Mouse (Mus musculus) spleen, postnatal 14 days (tissue): Measurements from ENCODE around the gene Usp7.

Source experiments
- DNase-seq, 2 experiments: peaks; one replicate each; pipeline ENCODE4 v3.0.0; 2021 to 2022; ENCODE audit warnings: low spot score in 2 of 2

The Usp7 gene

DNA sequence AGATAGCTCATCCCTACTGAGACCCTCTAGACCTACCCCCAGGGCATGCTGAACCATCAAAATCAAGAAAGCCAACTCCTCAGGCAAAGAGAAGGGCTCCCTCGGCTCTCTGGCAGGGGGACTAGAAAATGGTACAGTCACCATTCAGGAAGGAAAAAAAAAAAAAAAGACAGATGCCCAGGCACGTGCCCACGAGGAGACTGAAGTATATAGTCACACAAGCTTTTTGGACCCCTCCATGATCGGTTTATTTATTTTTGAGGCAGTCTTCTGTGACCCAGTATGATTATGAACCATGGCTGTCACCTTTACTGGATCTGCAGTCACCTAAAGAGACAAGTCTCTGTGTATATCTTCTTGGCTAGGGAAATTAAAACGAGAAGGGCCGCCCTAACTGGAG, 118.8 kb downstream of the Usp7 start:
- no peak for DNase-seq

DNA sequence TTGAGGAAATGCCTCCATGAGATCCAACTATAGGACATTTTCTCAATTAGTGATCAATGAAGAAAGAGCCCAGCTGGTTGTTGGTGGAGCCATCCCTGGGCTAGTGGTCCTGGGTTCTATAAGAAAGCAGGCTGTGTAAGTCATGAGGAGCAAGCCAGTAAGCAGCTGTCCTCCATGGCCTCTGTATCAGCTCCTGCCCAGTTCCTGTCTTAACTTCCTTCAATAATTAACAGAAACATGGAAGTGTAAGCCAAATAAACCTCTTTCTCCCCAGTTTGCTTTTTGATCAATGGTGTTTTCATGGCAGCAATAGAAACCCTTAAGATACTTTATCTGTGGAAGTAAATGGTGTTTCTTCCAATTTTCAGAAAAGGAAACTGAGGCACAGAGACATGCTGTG, 119.3 kb downstream of the Usp7 start:
- no peak for DNase-seq

DNA sequence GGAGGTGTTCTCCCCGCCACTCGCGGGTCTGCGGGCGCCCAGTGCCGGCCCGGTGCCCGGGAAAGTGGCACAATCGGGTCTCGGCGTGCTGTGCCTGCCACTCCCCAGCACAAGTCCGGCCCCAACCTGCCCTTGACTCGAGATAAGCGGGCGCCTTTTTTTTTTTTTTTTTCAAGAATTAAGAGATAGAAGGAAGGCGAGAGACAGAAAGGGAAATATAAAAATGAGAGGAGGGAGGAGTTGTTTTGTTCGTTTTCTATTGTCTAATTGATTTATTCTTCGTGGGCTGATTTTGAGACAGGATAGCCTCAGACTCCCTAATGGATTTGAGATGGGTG, 119.8 kb downstream of the Usp7 start:
- no peak for DNase-seq

DNA sequence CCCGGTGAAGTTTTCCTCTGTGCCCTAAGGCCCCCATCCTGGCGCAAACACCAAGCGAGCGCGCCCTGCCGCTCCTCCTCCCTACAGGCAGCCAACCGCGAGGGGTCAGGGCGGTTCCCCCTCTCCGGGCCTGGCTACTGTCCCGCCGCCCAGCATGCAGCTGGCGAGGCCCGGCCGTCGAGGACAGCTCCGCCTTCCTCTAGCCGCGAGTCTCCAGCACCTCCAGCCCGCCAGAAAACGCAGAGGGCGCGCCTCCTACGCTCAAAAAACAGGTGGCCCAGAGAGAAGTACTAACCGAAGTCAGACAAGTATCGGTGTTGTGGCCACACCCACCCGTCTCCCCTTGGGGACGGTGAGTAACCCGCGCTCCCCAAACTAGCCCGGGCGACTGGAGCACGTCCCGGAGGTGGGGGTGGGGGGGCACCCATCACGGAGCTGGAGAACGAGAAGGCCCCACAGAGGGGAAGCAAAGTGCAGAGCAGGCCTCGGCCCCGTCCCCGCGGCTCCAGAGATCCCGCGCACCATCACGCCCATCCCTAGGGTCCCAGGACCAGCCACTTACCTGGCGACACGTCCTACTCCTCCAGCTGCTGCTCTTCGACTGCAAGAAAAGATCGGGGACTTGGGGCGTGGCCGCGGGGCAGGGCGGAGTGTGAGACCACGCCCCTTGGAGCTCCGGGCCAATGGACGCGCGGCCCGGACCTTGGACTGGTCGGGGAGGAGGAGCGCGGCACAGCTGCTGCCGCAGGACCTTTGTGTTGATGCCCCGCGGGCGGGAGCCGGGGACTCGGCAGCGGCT, 120.4 kb downstream of the Usp7 start, which contains the start of gene Carhsp1:
TSS of gene Carhsp1 (minus strand) at position 605 of the 799 bp plus-strand sequence.
- DNase-seq: peak; percentile 95 to 96

DNA sequence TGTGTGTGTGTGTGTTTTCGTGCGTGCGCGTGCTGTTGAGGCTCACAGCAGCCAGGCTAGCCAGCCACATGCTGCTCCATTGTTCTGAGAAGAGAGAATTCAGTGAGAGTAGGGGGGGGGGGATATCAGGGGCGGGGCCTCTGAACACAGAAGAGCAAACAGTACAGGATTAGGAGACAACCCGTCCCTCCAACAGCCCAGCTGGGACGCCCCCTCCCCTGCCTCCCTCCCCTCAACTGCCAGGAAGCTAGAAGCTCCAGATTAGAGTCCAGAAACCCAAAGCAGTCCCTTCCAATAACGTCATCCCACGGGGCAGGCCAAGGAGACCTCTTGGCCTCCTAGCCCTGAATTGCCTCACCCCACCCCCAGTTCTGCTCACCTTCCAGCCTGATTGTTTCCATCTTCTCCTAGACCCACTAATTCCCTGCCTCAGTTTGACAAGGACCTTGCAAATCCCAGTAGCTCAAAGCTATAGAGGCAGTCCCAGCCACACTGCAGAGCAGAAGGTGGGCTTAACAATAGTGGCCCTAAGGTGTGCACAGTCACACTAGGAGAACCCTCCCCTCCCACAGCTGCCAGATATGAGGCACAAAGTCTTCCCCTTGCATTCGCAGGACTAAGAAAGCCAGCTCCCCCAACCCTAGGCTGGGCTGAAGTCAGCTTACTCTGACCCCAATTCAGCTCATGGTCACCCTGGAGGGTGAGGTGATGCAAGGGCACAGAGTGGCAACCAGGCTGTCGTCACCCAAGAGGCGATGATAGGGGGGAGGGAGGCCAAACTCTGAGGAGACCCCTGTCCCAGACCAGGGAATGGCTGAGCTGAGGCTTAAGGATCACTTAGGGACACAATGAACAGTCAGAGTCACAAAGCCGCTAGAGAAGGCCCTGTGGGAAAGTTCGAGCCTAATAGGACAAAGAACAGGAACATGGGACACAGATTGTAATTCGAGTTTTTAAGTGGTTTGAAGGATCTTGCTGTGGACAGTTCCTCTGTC, 121.8 kb downstream of the Usp7 start:
- DNase-seq: no peak

DNA sequence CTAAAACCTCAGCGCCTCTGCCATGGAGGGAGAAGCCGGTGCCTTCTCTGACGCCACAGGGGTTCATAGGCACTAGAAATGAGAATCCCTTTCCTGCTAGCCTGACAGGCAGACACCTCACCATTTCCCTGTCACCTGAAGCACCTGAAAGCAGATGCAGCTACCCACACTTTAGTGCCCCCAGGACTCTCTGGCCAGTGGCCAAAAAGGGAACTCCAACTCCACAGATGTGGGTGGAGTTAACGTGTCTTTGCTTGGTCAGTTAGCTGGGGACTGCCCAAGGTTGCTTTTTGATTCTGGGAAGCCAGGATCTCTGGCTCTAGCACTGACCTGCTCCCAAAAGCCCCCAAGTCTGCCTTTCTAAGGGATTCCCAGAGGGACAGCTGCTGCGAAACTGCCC, 122.7 kb downstream of the Usp7 start:
- DNase-seq: no peak

DNA sequence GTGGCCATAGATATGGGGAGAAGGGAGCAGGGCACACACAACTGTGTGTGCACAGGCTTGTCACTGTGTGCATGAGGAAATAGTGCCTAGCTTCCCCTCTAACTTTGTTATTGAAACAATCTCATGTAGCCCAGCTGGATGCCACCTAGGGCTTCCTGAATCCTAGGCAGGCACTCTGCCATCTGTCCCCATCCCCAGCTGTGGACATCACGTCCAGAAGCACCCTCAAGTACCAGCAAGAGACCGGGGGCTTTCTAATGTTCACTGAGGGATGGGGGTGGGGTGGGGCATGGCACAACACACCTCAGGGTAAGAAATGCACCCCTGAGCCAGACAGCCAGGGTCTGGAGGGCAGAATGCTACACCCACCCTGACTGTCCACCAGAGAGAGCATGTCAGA, 123.7 kb downstream of the Usp7 start:
- no peak for DNase-seq

DNA sequence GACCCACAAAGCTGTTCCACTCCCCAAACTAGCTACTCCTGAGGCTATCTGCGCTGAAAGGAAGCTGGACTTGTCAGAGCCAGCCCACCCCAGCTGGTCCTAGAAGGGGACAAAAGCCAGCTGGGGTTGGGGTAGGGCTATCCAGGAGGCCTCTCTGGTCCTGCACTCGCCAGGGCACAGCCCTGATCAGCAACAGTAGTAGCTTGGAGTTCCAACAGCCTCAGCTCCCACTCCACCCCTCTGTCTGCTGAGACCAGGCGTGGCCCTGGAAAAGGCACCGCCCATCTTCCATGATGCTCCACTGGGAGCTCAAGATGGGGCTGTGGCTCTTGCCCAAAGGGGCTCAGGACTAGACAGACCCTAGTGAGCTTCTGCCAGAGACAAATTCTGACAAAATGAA, 124.3 kb downstream of the Usp7 start:
- no peak for DNase-seq

DNA sequence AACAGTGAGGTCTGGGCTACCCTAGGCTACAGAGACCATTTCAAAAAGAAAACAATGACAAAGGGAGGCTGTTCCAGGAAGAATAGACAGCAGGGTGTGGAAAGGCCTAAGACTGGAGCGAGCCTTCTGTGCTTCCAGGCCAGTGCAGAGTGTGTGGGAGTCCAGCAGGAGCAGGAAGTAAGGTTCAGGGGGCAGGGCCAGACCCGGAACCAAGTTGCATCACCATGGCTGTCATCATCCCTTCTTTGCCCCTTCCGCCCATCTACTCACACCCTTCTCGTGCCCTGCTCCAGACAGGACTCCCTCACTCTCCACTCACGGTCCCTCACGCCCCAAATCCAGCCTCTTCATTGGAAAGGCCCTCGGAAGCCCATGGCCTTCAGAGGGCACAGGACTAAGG, 124.8 kb downstream of the Usp7 start:
- no peak for DNase-seq

DNA sequence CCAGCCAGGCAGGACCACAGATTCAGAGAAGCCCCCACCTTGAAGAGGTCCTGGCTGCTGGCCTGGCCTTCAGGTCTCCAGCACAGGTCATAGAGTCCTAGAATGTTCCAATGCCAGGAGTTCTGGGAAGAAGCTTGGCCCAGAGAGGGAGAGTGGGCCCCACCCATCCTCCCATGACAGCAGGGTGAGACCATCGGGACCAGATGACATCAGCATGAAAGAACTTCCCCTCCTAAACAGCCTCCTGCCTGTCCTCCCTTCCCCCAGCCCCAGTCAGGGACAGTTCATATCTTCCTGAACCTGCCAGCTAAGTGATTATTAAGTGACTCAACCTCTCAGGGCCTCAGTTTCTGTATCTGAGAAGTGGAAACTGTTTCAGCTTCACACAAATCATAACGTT, 125.7 kb downstream of the Usp7 start:
- DNase-seq: no peak

DNA sequence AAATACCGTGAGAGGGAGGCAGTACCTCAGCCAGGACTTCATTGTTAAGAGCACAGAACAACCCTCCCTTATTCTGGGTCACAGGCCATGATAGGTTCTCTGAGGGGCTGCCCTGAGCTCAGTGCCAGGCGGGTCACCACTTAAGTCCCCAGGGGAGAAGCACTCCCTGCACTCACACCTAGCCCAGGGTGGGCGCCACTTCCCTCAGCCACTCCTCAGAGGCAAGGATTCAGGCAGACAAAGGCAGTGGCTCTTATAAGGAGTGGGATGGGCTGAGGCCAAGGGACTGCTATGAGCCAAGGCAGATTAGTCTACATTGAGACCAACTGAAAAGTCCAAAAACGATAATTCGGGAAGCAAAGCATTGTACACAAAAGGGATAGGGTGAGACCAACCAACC, 126.7 kb downstream of the Usp7 start:
- no peak for DNase-seq

DNA sequence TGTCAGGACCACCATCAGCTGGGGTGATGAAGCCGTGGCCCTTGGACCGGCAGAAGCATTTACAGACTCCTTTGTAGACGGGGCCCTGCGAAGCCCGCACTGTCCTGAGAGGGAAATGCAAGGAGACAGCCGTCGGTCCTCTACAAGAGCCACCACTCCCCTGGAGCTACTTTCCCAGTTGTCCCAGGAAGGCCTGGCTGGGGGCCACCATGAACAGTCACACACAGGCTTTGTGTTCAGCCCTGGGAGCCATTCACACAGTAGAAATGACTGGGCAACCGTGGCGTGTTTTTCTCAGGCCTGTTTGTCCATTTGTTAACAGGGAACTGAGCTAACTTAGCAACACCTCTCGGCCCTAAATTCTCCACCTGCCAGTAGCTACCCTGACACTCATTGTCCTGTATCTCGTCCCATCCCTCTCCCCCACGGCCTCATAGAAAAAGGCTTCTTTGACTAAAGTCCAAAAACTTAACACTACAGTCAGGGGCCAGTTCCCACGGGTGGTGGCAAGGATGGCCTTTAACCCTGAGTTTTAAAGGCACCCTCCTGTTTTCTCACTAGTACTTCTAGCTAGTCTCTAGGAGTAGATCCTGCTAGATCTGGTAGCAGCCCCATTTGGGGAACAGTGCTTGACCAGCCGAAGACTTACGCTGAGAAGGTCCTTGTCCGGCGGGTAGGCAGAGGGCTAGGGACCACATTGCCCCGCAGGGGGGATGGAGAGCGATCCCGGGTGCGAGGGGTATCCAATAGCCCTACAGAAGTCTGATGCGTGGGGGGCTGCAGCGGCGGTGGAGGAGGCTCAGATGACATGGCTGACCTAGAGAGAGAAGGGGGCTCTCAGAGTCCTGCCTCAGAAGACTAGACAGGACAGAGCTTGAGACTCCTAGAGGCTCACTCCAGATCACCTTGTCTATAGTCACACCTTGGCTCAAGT, 128.2 kb downstream of the Usp7 start:
- no peak for DNase-seq

DNA sequence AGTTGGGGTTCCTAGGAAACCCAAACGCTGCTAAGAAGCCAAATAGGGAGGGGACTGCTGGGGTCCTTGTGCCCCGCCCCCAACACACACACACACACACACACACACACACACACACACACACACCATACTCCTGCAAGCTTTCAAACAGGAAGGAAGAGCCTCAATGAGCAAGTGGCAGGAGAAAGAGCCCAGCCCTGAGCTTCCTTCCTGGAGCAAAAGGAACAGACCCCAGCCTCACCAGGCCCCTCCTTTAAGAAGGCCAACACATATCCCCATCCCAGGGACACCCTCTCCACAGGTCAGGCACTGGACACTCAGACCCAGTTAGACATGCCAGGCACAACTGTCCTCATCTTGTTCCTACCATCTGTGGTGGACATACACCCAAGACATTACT, 129.1 kb downstream of the Usp7 start:
- no peak for DNase-seq

DNA sequence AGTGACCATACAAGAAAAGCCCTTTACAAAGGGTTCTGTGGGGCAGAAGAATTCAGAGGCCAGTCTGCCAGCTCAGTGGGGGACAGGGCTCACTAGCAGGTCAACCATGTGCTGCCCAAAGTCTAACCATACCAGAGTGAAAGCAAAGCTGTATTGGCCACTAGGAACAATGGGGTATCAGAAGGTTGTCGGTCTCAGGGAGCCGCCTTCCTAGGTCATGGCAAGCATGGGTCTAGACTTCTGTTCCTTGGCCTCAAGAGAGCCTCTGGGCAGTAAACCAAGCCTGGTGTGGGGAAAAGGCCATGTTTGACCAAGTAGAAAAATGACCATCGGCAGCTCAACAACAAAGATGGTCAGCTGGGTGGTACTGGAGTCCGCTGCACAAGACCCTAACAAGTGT, 133.3 kb downstream of the Usp7 start:
- no peak for DNase-seq

DNA sequence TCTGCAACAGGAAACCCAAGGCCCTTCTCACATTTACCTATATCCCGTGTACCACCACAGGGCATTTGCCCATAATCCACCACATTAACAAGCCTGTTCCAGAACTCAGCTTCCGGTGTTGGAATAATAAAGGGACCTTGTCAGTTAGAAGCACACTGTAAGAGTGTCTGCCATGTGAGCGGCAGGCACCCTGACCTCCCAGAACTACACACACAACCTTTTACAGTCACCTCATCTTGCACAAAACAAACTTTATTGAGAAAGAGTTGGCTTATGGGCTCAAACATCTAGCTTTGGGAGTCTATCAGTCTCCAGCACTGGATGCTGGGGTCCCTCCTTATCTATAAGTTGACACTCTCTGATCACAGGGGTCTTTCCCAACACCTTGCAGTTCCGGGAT, 133.8 kb downstream of the Usp7 start:
- DNase-seq: no peak

DNA sequence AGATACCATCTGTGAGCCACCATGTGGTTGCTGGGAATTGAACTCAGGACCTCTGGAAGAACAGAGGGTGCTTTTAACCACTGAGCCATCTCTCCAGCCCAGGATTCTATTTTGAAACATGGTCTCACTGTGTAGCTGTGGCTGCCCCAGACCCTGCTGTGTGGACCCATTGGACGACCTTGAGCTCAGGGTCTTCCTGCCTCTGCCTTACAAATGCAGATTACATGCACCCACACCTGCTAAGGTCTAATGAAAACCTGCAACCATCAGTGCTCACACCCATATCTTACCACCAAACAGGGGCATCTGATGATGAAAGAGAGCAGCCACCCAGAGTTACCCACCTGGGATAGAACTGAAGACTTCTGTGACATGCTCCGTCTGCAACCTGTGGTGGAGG, 135.9 kb downstream of the Usp7 start:
- DNase-seq: no peak

DNA sequence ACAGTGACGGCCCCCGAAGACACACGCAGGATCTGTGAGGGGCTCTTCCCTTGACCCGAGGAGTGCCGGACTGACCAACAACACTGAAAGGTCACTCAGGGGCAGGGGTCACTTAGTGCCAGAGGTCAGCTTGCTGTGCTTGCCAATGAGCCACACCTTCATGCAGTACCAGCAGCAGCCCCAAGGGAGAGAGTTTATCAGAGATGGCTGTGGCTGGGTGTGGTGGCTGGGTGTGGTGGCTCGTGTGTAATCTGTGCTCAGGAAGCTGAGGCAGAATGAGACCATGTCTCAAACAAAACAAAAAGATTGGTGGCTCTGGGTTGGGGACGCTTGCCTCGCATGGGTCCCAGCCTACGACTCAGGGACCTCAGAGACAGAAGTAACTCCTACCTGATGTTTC, 136.5 kb downstream of the Usp7 start:
- DNase-seq: no peak

DNA sequence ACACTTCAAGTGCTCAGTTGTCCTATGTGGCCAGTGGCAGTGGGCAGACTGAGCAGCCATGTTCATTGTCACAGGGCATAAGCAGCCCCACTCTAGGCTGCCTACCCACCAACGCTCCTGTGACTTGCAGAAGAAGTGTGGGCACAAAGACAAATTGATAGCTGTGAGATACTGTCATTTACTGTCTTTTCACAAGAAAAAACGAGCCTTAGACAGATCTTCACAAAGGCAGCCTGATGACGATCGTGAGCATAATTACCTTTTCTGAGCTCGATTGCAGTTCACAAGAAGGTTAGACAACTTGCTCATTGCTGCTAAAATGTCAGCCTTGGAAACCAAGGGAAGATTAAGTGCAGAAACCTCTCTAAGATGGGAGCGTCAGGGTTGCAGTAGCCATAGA, 137.0 kb downstream of the Usp7 start:
- DNase-seq: no peak

DNA sequence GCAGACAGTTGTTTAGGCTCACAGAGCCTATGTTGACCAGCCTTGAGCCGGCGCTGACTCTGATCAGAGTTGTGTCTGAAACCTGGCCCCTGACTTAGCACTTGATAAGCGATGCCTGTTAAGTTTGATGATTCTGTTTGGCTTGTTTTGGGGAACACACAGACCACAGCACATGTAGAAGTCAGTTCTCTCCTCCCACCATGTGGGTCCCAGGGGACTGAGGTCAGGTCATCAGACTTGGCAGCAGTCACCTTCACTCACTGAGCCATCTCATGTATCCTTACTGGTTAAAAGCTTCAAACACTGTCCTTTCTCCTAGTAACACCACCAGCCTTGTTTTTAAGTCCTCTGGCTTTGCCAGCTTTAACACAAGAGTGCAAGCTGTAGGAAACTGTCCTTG, 142.1 kb downstream of the Usp7 start:
- no peak for DNase-seq

DNA sequence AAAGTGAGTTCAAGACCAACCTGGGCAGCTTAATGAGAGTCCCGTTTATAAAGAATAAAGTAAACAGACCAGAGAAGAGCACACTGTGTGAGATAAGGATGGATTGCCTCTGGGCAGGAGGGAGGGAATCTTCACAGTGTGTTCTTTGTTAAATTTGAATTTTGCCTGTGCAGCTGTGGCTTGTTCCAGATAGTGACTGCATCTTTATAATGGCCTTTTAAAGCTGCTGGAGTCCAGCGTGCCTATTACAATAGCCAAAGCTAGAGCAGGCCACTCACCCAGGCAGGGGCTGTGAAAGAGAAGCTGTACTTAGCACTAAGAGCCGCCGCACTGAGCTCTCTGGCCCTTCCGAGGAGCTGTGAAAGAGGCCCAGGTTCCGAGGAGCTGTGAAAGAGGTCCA, 146.6 kb downstream of the Usp7 start:
- no peak for DNase-seq

DNA sequence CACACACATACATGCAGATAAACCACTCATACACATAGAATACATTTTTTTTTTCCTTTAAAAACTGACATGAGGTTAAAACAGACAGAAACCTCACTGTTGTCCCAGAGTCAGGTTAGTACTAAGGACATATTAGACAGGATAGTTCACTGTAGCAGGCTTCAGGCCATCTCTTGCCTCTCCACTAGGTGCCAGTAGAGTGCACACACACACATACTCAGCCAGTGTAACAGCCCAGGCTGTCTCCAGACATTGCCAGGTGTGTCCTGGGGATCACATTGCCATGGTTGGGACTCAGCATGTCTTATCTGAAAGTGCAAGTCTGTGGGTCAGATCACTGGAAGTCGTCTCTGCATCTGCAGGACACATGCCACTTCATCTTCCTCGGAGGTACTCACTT, 148.3 kb downstream of the Usp7 start:
- peak in 1 of 2 experiments; percentile 37 for DNase-seq
